Mouse (Mus musculus) MEL (cell line): ENCODE data around the gene Adamtsl5.

Source experiments
- CTCF ChIP-seq, 3 experiments: IDR thresholded peaks in 2 of 3; conservative IDR thresholded peaks in 1 of 3; 2 replicates each; pipeline ENCODE4 v1.5.1; 2011 to 2012; ENCODE audit warnings: low read length in 3 of 3, low read depth in 2 of 3, mild to moderate bottlenecking in 2 of 3, improper control_type of control experiment in 1 of 3, inconsistent platforms in 1 of 3, mixed read lengths in 1 of 3, moderate library complexity in 1 of 3; ENCODE audit not compliant: control insufficient read depth in 1 of 3, insufficient read depth in 1 of 3, poor library complexity in 1 of 3, severe bottlenecking in 1 of 3
- E2F4 ChIP-seq: IDR thresholded peaks from 2 replicates; pipeline ENCODE4 v1.6.1; 2011; ENCODE audit warnings: low read depth, low read length, improper control_type of control experiment, borderline replicate concordance
- HCFC1 ChIP-seq: IDR thresholded peaks from 2 replicates; pipeline ENCODE4 v1.6.1; 2012; ENCODE audit warnings: low read depth, mild to moderate bottlenecking, inconsistent platforms, low read length, improper control_type of control experiment, moderate library complexity
- MAX ChIP-seq: IDR thresholded peaks from 2 replicates; pipeline ENCODE4 v1.6.1; 2011; ENCODE audit warnings: low read length, improper control_type of control experiment
- MAZ ChIP-seq: IDR thresholded peaks from 2 replicates; pipeline ENCODE4 v1.6.1; 2012; ENCODE audit warnings: low read depth, mild to moderate bottlenecking, inconsistent platforms, low read length, improper control_type of control experiment
- NRF1 ChIP-seq: IDR thresholded peaks from 2 replicates; pipeline ENCODE4 v1.6.1; 2014; ENCODE audit warnings: low read depth, mild to moderate bottlenecking, inconsistent platforms, low read length, improper control_type of control experiment, moderate library complexity; ENCODE audit not compliant: poor library complexity, insufficient read depth, severe bottlenecking
- POLR2A ChIP-seq, 2 experiments: IDR thresholded peaks; 2 replicates each; pipeline ENCODE4 v1.6.1; 2011 to 2012; ENCODE audit warnings: low read length in 2 of 2, mild to moderate bottlenecking in 2 of 2, control low read depth in 1 of 2, improper control_type of control experiment in 1 of 2, low read depth in 1 of 2, moderate library complexity in 1 of 2; ENCODE audit not compliant: control insufficient read depth in 1 of 2, insufficient read depth in 1 of 2, poor library complexity in 1 of 2
- POLR2AphosphoS2 ChIP-seq: IDR thresholded peaks from 2 replicates; pipeline ENCODE4 v1.6.1; 2011; ENCODE audit warnings: low read length, improper control_type of control experiment
- POLR2AphosphoS5 ChIP-seq: IDR thresholded peaks from 2 replicates; pipeline ENCODE4 v1.6.1; 2012; ENCODE audit warnings: low read depth, borderline replicate concordance, mild to moderate bottlenecking, inconsistent platforms, low read length, moderate library complexity, mixed read lengths
- RAD21 ChIP-seq: IDR thresholded peaks from 2 replicates; pipeline ENCODE4 v1.6.1; 2011; ENCODE audit warnings: mild to moderate bottlenecking, low read depth, low read length, improper control_type of control experiment
- SIN3A ChIP-seq: IDR thresholded peaks from 2 replicates; pipeline ENCODE4 v1.6.1; 2012; ENCODE audit warnings: low read length, improper control_type of control experiment, inconsistent platforms
- TBP ChIP-seq: IDR thresholded peaks from 2 replicates; pipeline ENCODE4 v1.8.0; 2011; ENCODE audit warnings: low read depth, low read length, improper control_type of control experiment
- USF1 ChIP-seq: IDR thresholded peaks from 2 replicates; pipeline ENCODE4 v1.6.1; 2014; ENCODE audit warnings: low read depth, mild to moderate bottlenecking, inconsistent platforms, low read length, improper control_type of control experiment, moderate library complexity
- ZMIZ1 ChIP-seq: IDR thresholded peaks from 2 replicates; pipeline ENCODE4 v1.6.1; 2012; ENCODE audit warnings: low read depth, mild to moderate bottlenecking, inconsistent platforms, low read length, improper control_type of control experiment, moderate library complexity

GRCm38 (mm10) chr10:80312586-80313504 lies 35.4 kb downstream of the Adamtsl5 start:
- TF ChIP-seq CTCF (IDR thresholded peaks at IDR 0.05 in 2 of 3, conservative IDR thresholded peaks at IDR 0.05 in 1 of 3; ENCODE audit: control insufficient read depth in 1 of 3, insufficient read depth in 1 of 3, low read depth in 2 of 3, low read length in 3 of 3, poor library complexity in 1 of 3, severe bottlenecking in 1 of 3) (no peak), HCFC1 (no peak), MAZ (no peak), TBP (no peak), E2F4 (no peak), USF1 (no peak), POLR2AphosphoS2 (no peak), ZMIZ1 (no peak), MAX (no peak), SIN3A (no peak), NRF1 (no peak), RAD21 (no peak), POLR2A (IDR thresholded peaks at IDR 0.05; ENCODE audit: control insufficient read depth in 1 of 2, insufficient read depth in 1 of 2, low read depth in 1 of 2, low read length in 2 of 2, poor library complexity in 1 of 2) (no peak), POLR2AphosphoS5 (no peak)
